Mouse (Mus musculus): ENCODE results near the gene Map1lc3a.

The Map1lc3a gene

GRCm38 (mm10) chr2:155287456-155288250 is 11.6 kb downstream of the Map1lc3a start:
- DNase-seq = no peak

- DNase-seq = no peak
These were observed 14.0 kb downstream of the Map1lc3a start for GRCm38 (mm10) chr2:155290066-155290465.

- DNase-seq = peak; percentile 46 to 58
These were observed 17.3 kb downstream of the Map1lc3a start for GRCm38 (mm10) chr2:155293382-155293781.

- DNase-seq = no peak
These were observed 17.8 kb downstream of the Map1lc3a start for GRCm38 (mm10) chr2:155293946-155294345.

- no peak for DNase-seq
These were observed 19.4 kb downstream of the Map1lc3a start for GRCm38 (mm10) chr2:155295453-155295852.

- no peak for DNase-seq
These were observed 23.5 kb downstream of the Map1lc3a start for GRCm38 (mm10) chr2:155299563-155299962.

GRCm38 (mm10) chr2:155308936-155309592 is 33.0 kb downstream of the Map1lc3a start:
- DNase-seq = peak; percentile 34 to 69

GRCm38 (mm10) chr2:155313671-155314070 is 37.6 kb downstream of the Map1lc3a start:
- DNase-seq = no peak

- no peak for DNase-seq
These were observed 42.5 kb downstream of the Map1lc3a start for GRCm38 (mm10) chr2:155318618-155319017.

- DNase-seq = no peak
These were observed 44.5 kb downstream of the Map1lc3a start for GRCm38 (mm10) chr2:155320596-155320995.

- no peak for DNase-seq
These were observed 49.9 kb downstream of the Map1lc3a start for GRCm38 (mm10) chr2:155326001-155326400.

All from cerebellum, postnatal 10 days (tissue).